Mouse (Mus musculus) ES-Bruce4 (cell line): ENCODE results near the gene Gosr1.

ENCODE experiments used
- CTCF ChIP-seq: IDR thresholded peaks from one replicate; pipeline ENCODE4 v1.8.1; 2011; ENCODE audit warnings: low read depth, low read length
- EP300 ChIP-seq: IDR thresholded peaks from 2 replicates; pipeline ENCODE4 v1.6.1; 2011; ENCODE audit warnings: low read depth, low read length; ENCODE audit not compliant: insufficient read depth
- POLR2A ChIP-seq: IDR thresholded peaks from one replicate; pipeline ENCODE4 v1.8.1; 2011; ENCODE audit warnings: low read length; ENCODE audit not compliant: insufficient read depth

DNA sequence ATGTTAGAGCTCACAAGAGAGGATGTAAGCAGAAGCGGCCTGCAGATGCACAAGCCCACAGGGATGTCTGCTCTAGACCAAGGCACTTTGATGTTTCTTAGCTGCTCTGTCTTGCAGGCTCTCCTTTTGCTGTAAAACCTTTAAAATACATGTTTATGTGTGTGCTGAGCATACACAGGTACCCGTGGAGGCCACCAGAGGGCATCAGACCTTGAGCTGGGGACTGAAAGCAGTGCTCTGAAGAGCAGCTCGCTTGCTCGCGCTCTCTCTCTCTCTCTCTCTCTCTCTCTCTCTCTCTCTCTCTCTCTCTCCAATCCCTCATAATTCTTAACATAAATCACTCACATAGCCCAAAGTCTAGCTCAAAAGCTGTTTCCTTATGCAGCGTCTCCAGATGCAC lies 24.3 kb downstream of the Gosr1 start:
- TF ChIP-seq POLR2A = no peak
- TF ChIP-seq CTCF = peak; percentile 75
- TF ChIP-seq EP300 = no peak
